Mouse (Mus musculus): Measurements from ENCODE around the gene Tbx15. TPM values are rescaled to one million over a fixed set of nuclear protein-coding genes. Genes with fewer than 3 reads are reported as not detected.

The Tbx15 gene
- polyA plus RNA-seq, 1 experiment from 2014 or later = 0.30 TPM

GRCm38 (mm10) chr3:99247586-99247985, 7.4 kb downstream of the Tbx15 start:
- Histone ChIP-seq H3K27ac (ENCODE audit: low read length) (no peak overlapping the region), H3K9me3 (replicated peaks; ENCODE audit: control insufficient read depth, low read length) (no peaks in the 10 kb centered on the region), H3K4me2 (ENCODE audit: low read depth, low read length) (no peak overlapping the region), H3K36me3 (ENCODE audit: control insufficient read depth, insufficient read depth) (no peaks in the 10 kb centered on the region), H3K27me3 (ENCODE audit: control insufficient read depth, insufficient read depth, low read depth, low read length) (peaks cover 91% of the 10 kb centered on the region), H3K4me3 (ENCODE audit: low read depth, low read length) (no peak overlapping the region), H3K4me1 (ENCODE audit: control insufficient read depth, low read depth, low read length) (no peaks in the 10 kb centered on the region), H3K9ac (ENCODE audit: low read depth, low read length) (no peak overlapping the region)
- no peak for ATAC-seq (ENCODE audit: low read depth)
- 5% methylated on average over 4 of the region's 4 CpGs for WGBS (ENCODE audit: insufficient replicate concordance)

GRCm38 (mm10) chr3:99247996-99248801, 8.0 kb downstream of the Tbx15 start:
- no peak overlapping the region for H3K27ac ChIP-seq (ENCODE audit: low read length)
- no peaks in the 10 kb centered on the region; the same call in 1 of the 2 replicates for H3K4me1 ChIP-seq (ENCODE audit: control insufficient read depth, low read depth, low read length)
- no peak overlapping the region for H3K4me3 ChIP-seq (ENCODE audit: low read depth, low read length)
- H3K27me3 ChIP-seq (ENCODE audit: control insufficient read depth, insufficient read depth, low read depth, low read length) = peaks cover 91% of the 10 kb centered on the region
- no peaks in the 10 kb centered on the region for H3K36me3 ChIP-seq (ENCODE audit: control insufficient read depth, insufficient read depth)
- ATAC-seq (ENCODE audit: low read depth) = no peak
- H3K4me2 ChIP-seq (ENCODE audit: low read depth, low read length) = no peak overlapping the region
- H3K9ac ChIP-seq (ENCODE audit: low read depth, low read length) = no peak overlapping the region
- 2% methylated on average over 28 of the region's 28 CpGs for WGBS (ENCODE audit: insufficient replicate concordance)
- H3K9me3 ChIP-seq (replicated peaks; ENCODE audit: control insufficient read depth, low read length) = no peaks in the 10 kb centered on the region

GRCm38 (mm10) chr3:99248831-99249550, 8.8 kb downstream of the Tbx15 start:
- H3K27me3 ChIP-seq (ENCODE audit: control insufficient read depth, insufficient read depth, low read depth, low read length) = peaks cover 92% of the 10 kb centered on the region
- no peaks in the 10 kb centered on the region for H3K36me3 ChIP-seq (ENCODE audit: control insufficient read depth, insufficient read depth)
- H3K4me3 ChIP-seq (ENCODE audit: low read depth, low read length) = no peak overlapping the region
- no peak overlapping the region for H3K27ac ChIP-seq (ENCODE audit: low read length)
- H3K4me2 ChIP-seq (ENCODE audit: low read depth, low read length) = no peak overlapping the region
- no peak for ATAC-seq (ENCODE audit: low read depth)
- H3K9me3 ChIP-seq (replicated peaks; ENCODE audit: control insufficient read depth, low read length) = no peaks in the 10 kb centered on the region
- H3K4me1 ChIP-seq (ENCODE audit: control insufficient read depth, low read depth, low read length) = no peaks in the 10 kb centered on the region; the same call in 1 of the 2 replicates
- H3K9ac ChIP-seq (ENCODE audit: low read depth, low read length) = no peak overlapping the region
- under 1% methylated on average over 25 of the region's 25 CpGs for WGBS (ENCODE audit: insufficient replicate concordance)

GRCm38 (mm10) chr3:99249551-99249870, 9.3 kb downstream of the Tbx15 start:
- H3K9ac ChIP-seq (ENCODE audit: low read depth, low read length) = no peak overlapping the region
- peaks cover 96% of the 10 kb centered on the region for H3K27me3 ChIP-seq (ENCODE audit: control insufficient read depth, insufficient read depth, low read depth, low read length)
- H3K4me2 ChIP-seq (ENCODE audit: low read depth, low read length) = no peak overlapping the region
- 4% methylated on average over 11 of the region's 11 CpGs for WGBS (ENCODE audit: insufficient replicate concordance)
- H3K36me3 ChIP-seq (ENCODE audit: control insufficient read depth, insufficient read depth) = no peaks in the 10 kb centered on the region
- no peak overlapping the region for H3K27ac ChIP-seq (ENCODE audit: low read length)
- no peaks in the 10 kb centered on the region for H3K9me3 ChIP-seq (replicated peaks; ENCODE audit: control insufficient read depth, low read length)
- no peak overlapping the region for H3K4me3 ChIP-seq (ENCODE audit: low read depth, low read length)
- no peaks in the 10 kb centered on the region; the same call in 1 of the 2 replicates for H3K4me1 ChIP-seq (ENCODE audit: control insufficient read depth, low read depth, low read length)
- no peak for ATAC-seq (ENCODE audit: low read depth)

- Histone ChIP-seq H3K27me3 (ENCODE audit: control insufficient read depth, insufficient read depth, low read depth, low read length) (peaks cover 97% of the 10 kb centered on the region), H3K4me2 (ENCODE audit: low read depth, low read length) (no peak overlapping the region), H3K36me3 (ENCODE audit: control insufficient read depth, insufficient read depth) (no peaks in the 10 kb centered on the region), H3K27ac (ENCODE audit: low read length) (no peak overlapping the region), H3K9ac (ENCODE audit: low read depth, low read length) (no peak overlapping the region), H3K4me3 (ENCODE audit: low read depth, low read length) (no peak overlapping the region), H3K4me1 (ENCODE audit: control insufficient read depth, low read depth, low read length) (no peaks in the 10 kb centered on the region; the same call in 1 of the 2 replicates), H3K9me3 (replicated peaks; ENCODE audit: control insufficient read depth, low read length) (no peaks in the 10 kb centered on the region)
- WGBS (ENCODE audit: insufficient replicate concordance) = 1% methylated on average over 6 of the region's 6 CpGs
- no peak for ATAC-seq (ENCODE audit: low read depth)
These were observed 9.7 kb downstream of the Tbx15 start for GRCm38 (mm10) chr3:99249906-99250305.

- ATAC-seq (ENCODE audit: low read depth) = no peak
- no peak overlapping the region for H3K9ac ChIP-seq (ENCODE audit: low read depth, low read length)
- WGBS (ENCODE audit: insufficient replicate concordance) = 9% methylated on average over 6 of the region's 6 CpGs
These were observed 11.3 kb downstream of the Tbx15 start for GRCm38 (mm10) chr3:99251271-99252165.

GRCm38 (mm10) chr3:99252461-99253091, 12.4 kb downstream of the Tbx15 start:
- no peak overlapping the region for H3K4me2 ChIP-seq (ENCODE audit: low read depth, low read length)
- WGBS (ENCODE audit: insufficient replicate concordance) = 4% methylated on average over 16 of the region's 16 CpGs
- no peaks in the 10 kb centered on the region; the same call in 1 of the 2 replicates for H3K4me1 ChIP-seq (ENCODE audit: control insufficient read depth, low read depth, low read length)
- H3K27me3 ChIP-seq (ENCODE audit: control insufficient read depth, insufficient read depth, low read depth, low read length) = peaks cover 100% of the 10 kb centered on the region
- no peak overlapping the region for H3K4me3 ChIP-seq (ENCODE audit: low read depth, low read length)
- no peaks in the 10 kb centered on the region for H3K36me3 ChIP-seq (ENCODE audit: control insufficient read depth, insufficient read depth)
- no peak overlapping the region for H3K27ac ChIP-seq (ENCODE audit: low read length)
- ATAC-seq (ENCODE audit: low read depth) = no peak
- no peak overlapping the region for H3K9ac ChIP-seq (ENCODE audit: low read depth, low read length)
- no peaks in the 10 kb centered on the region for H3K9me3 ChIP-seq (replicated peaks; ENCODE audit: control insufficient read depth, low read length)

More at GRCm38 (mm10) chr3:99251271-99252165, 11.3 kb downstream of the Tbx15 start:
- Histone ChIP-seq H3K9me3 (replicated peaks; ENCODE audit: control insufficient read depth, low read length) (no peaks in the 10 kb centered on the region), H3K27me3 (ENCODE audit: control insufficient read depth, insufficient read depth, low read depth, low read length) (peaks cover 97% of the 10 kb centered on the region), H3K4me3 (ENCODE audit: low read depth, low read length) (no peak overlapping the region), H3K36me3 (ENCODE audit: control insufficient read depth, insufficient read depth) (no peaks in the 10 kb centered on the region), H3K4me1 (ENCODE audit: control insufficient read depth, low read depth, low read length) (no peaks in the 10 kb centered on the region; the same call in 1 of the 2 replicates), H3K27ac (ENCODE audit: low read length) (no peak overlapping the region), H3K4me2 (ENCODE audit: low read depth, low read length) (no peak overlapping the region)

- no peak overlapping the region; the same call in 1 of the 2 replicates for H3K4me3 ChIP-seq (ENCODE audit: low read depth, low read length)
- ATAC-seq (ENCODE audit: low read depth) = no peak
- H3K27ac ChIP-seq (ENCODE audit: low read length) = no peak overlapping the region
- H3K4me2 ChIP-seq (ENCODE audit: low read depth, low read length) = peak overlapping the region; percentile 58; the same call in 1 of the 2 replicates
- H3K9me3 ChIP-seq (replicated peaks; ENCODE audit: control insufficient read depth, low read length) = no peaks in the 10 kb centered on the region
- no peak overlapping the region for H3K9ac ChIP-seq (ENCODE audit: low read depth, low read length)
- peaks cover 100% of the 10 kb centered on the region for H3K27me3 ChIP-seq (ENCODE audit: control insufficient read depth, insufficient read depth, low read depth, low read length)
- H3K36me3 ChIP-seq (ENCODE audit: control insufficient read depth, insufficient read depth) = no peaks in the 10 kb centered on the region
- no peaks in the 10 kb centered on the region; the same call in 1 of the 2 replicates for H3K4me1 ChIP-seq (ENCODE audit: control insufficient read depth, low read depth, low read length)
- WGBS (ENCODE audit: insufficient replicate concordance) = 2% methylated on average over 12 of the region's 12 CpGs
These were observed 12.9 kb downstream of the Tbx15 start for GRCm38 (mm10) chr3:99253092-99253488.
